Mouse (Mus musculus): ENCODE measurements around the gene Htr1f. TPM values are rescaled to one million over a fixed set of nuclear protein-coding genes. Genes with fewer than 3 reads are reported as not detected.

Htr1f gene
- polyA plus RNA-seq (2012; rRNA removed), result 0.40 and 0.60 TPM in 2 replicates

DNA sequence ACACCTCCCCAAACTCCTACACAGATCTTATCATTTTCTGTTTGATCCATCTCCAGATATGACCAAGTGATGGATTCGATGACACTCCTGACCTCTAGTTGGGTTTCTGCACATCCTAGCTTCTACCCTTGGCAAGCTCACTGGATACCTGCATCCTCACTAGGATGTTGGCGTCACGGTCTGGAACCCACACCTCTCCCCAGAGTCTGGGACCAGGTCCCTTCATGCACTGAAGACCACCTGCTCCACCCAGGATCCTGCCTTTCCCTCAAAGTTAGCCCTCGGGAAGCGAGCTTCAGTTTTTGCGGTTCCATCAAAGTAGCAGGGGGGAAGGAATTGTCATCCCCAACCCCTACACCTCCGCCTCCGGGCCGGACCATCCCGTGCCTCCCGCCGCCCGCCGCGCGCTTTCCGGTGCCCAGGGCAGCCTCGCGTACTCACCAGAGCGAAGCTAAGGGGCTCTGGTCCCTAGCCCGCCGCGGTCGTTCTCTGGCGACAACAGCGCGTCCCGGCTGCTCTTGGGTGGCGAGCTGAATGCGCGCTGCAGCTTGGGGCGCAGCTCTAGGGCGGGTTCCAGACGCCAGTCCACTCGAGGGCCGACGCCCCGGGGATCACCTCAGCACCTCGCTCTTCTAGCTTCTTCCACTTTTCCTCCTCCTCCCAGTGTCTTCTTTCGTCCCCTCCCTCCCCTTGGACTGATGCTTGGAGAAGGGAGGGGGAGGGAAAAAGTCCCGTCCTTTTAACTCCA is at the start of gene Htr1f:
Gene Htr1f (minus strand): TSS at position 671 of the 748 bp plus-strand sequence.

